Mouse (Mus musculus) liver, postnatal 0 days (tissue): ENCODE data around the gene Dgcr2. TPM values are rescaled to one million over a fixed set of nuclear protein-coding genes. Genes with fewer than 3 reads are reported as not detected.

Experiments used
- ATAC-seq: fragments of 200-750 bp; cut with Nextera tagmentation; 2 replicates; pipeline ENCODE4 v1.8.0; 2017; ENCODE audit warnings: mild to moderate bottlenecking, moderate library complexity
- DNase-seq: peaks from one replicate; pipeline ENCODE4 v3.0.0-alpha.2; 2016
- H3K27ac ChIP-seq: fragments of 300-500 bp; sonication (generic); 2 replicates; pipeline ENCODE4 v1.5.1; 2014; ENCODE audit warnings: antibody characterized with exemption, moderate library complexity, mild to moderate bottlenecking, low read depth
- H3K27me3 ChIP-seq: fragments of 300-500 bp; sonication (generic); 2 replicates; pipeline ENCODE4 v1.6.1; 2014; ENCODE audit warnings: low read length, control low read depth, mixed read lengths; ENCODE audit not compliant: insufficient read depth
- H3K36me3 ChIP-seq: fragments of 300-500 bp; sonication (generic); replicated peaks from 2 replicates; pipeline ENCODE4 v1.6.1; 2014; ENCODE audit warnings: mild to moderate bottlenecking, control low read depth, low read length, moderate library complexity, mixed read lengths; ENCODE audit not compliant: insufficient read depth
- H3K4me1 ChIP-seq: fragments of 300-500 bp; sonication (generic); 2 replicates; pipeline ENCODE4 v1.6.1; 2014; ENCODE audit warnings: antibody characterized with exemption, mild to moderate bottlenecking, control low read depth; ENCODE audit not compliant: insufficient read depth
- H3K4me2 ChIP-seq: fragments of 300-500 bp; sonication (generic); 2 replicates; pipeline ENCODE4 v1.6.1; 2014; ENCODE audit warnings: low read depth, mild to moderate bottlenecking, low read length, moderate library complexity, mixed read lengths
- H3K4me3 ChIP-seq: fragments of 300-500 bp; sonication (generic); 2 replicates; pipeline ENCODE4 v1.5.1; 2014; ENCODE audit warnings: low read depth, low read length
- H3K9ac ChIP-seq: fragments of 300-500 bp; sonication (generic); replicated peaks from 2 replicates; pipeline ENCODE4 v1.6.1; 2014; ENCODE audit warnings: mild to moderate bottlenecking, moderate library complexity
- H3K9me3 ChIP-seq: fragments of 300-500 bp; sonication (generic); 2 replicates; pipeline ENCODE4 v1.6.1; 2016; ENCODE audit warnings: mild to moderate bottlenecking, control low read depth, low read length, mixed read lengths
- CTCF ChIP-seq: sonication (generic); IDR thresholded peaks from 2 replicates; pipeline ENCODE4 v1.5.1; 2016; ENCODE audit warnings: antibody characterized with exemption, low read depth
- EP300 ChIP-seq: IDR thresholded peaks from 2 replicates; pipeline ENCODE4 v1.6.1; 2016; ENCODE audit warnings: antibody characterized with exemption, low read depth, mild to moderate bottlenecking
- WGBS: fragments of 180-500 bp; shearing (Covaris S2); extraction: QIAGEN DNeasy Blood & Tissue Kit; methylation state at CpG from one replicate; pipeline ENCODE4 v1.1.7; 2014; ENCODE audit not compliant: insufficient replicate concordance; 5-methylcytosine and 5-hydroxymethylcytosine counted together
- polyA plus RNA-seq: library from polyadenylated mRNA; unstranded; fragments of >200 nt; fragmentation: Nextera tagmentation; extraction: Ambion mirVana; gene quantifications from 2 replicates; pipeline ENCODE4 v1.2.1, GENCODE M21; 2015

Dgcr2 gene
- polyA plus RNA-seq, 1 experiment from 2014 or later: 18.0 TPM

- no peak for ATAC-seq
- peaks cover 41% of the 10 kb centered on the region for H3K27me3 ChIP-seq
- no peak overlapping the region for H3K27ac ChIP-seq
- H3K4me2 ChIP-seq: no peak overlapping the region
- H3K36me3 ChIP-seq: no peaks in the 10 kb centered on the region
- H3K4me1 ChIP-seq: peaks cover 6% of the 10 kb centered on the region; the same call in 1 of the 2 replicates
- H3K9me3 ChIP-seq: no peaks in the 10 kb centered on the region
- no peak overlapping the region for H3K4me3 ChIP-seq
- H3K9ac ChIP-seq: no peak overlapping the region
- DNase-seq: no peak
- TF ChIP-seq CTCF (no peak), EP300 (no peak)
- WGBS: 77% methylated on average over 3 of the region's 3 CpGs
Measured at GRCm38 (mm10) chr16:17828867-17829266, 69.5 kb downstream of the Dgcr2 start.

DNA sequence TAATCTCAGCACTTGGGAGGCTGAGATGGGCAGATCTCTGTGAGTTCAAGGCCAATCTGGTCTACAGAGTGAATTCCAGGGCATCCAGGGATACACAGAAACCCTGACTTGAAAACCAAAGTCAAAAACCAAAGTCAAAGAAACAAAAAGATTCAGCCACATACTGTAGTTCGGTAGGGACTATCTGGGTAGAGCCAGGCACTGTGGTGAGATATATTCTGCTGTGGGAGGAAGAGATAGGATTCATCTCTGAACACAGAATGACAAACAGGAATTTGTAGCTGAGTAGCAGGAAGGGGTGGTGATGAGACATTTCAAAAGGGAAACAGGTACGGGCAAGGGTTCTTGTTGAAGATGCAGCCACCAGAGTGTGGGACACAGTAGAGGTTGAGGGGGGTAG is 70.1 kb downstream of the Dgcr2 start:
- no peak overlapping the region for H3K27ac ChIP-seq
- DNase-seq: no peak
- no peak overlapping the region for H3K9ac ChIP-seq
- no peaks in the 10 kb centered on the region for H3K9me3 ChIP-seq
- no peak overlapping the region for H3K4me3 ChIP-seq
- ATAC-seq: no peak
- WGBS: 42% methylated on average over 2 of the region's 2 CpGs
- H3K36me3 ChIP-seq: no peaks in the 10 kb centered on the region
- no peak overlapping the region for H3K4me2 ChIP-seq
- peaks cover 41% of the 10 kb centered on the region for H3K27me3 ChIP-seq
- TF ChIP-seq EP300: no peak
- no peak for TF ChIP-seq CTCF
- 0 out of 2 replicates have a peak, but pooled peaks cover 2% of the 10 kb centered on the region for H3K4me1 ChIP-seq

- no peak for TF ChIP-seq CTCF
- TF ChIP-seq EP300: no peak
- no peaks in the 10 kb centered on the region for H3K4me1 ChIP-seq
- H3K9ac ChIP-seq: no peak overlapping the region
- H3K9me3 ChIP-seq: no peaks in the 10 kb centered on the region
- H3K4me3 ChIP-seq: no peak overlapping the region
- H3K36me3 ChIP-seq: no peaks in the 10 kb centered on the region
- no peak overlapping the region for H3K27ac ChIP-seq
- no peak overlapping the region for H3K4me2 ChIP-seq
- no peak for ATAC-seq
- DNase-seq: no peak
- WGBS: 65% methylated on average over 2 of the region's 2 CpGs
- H3K27me3 ChIP-seq: peaks cover 24% of the 10 kb centered on the region
Measured at GRCm38 (mm10) chr16:17826500-17826899, 71.9 kb downstream of the Dgcr2 start.

GRCm38 (mm10) chr16:17816528-17816927 is 81.8 kb downstream of the Dgcr2 start:
- no peak for TF ChIP-seq CTCF
- Histone ChIP-seq H3K4me2 (no peak overlapping the region), H3K36me3 (no peaks in the 10 kb centered on the region), H3K27ac (no peak overlapping the region), H3K9ac (no peak overlapping the region), H3K4me3 (no peak overlapping the region), H3K27me3 (peaks cover 29% of the 10 kb centered on the region; the same call in 1 of the 2 replicates), H3K4me1 (peaks cover 10% of the 10 kb centered on the region), H3K9me3 (no peaks in the 10 kb centered on the region)
- 77% methylated on average over 8 of the region's 8 CpGs for WGBS
- DNase-seq (no peak), ATAC-seq (no peak)

DNA sequence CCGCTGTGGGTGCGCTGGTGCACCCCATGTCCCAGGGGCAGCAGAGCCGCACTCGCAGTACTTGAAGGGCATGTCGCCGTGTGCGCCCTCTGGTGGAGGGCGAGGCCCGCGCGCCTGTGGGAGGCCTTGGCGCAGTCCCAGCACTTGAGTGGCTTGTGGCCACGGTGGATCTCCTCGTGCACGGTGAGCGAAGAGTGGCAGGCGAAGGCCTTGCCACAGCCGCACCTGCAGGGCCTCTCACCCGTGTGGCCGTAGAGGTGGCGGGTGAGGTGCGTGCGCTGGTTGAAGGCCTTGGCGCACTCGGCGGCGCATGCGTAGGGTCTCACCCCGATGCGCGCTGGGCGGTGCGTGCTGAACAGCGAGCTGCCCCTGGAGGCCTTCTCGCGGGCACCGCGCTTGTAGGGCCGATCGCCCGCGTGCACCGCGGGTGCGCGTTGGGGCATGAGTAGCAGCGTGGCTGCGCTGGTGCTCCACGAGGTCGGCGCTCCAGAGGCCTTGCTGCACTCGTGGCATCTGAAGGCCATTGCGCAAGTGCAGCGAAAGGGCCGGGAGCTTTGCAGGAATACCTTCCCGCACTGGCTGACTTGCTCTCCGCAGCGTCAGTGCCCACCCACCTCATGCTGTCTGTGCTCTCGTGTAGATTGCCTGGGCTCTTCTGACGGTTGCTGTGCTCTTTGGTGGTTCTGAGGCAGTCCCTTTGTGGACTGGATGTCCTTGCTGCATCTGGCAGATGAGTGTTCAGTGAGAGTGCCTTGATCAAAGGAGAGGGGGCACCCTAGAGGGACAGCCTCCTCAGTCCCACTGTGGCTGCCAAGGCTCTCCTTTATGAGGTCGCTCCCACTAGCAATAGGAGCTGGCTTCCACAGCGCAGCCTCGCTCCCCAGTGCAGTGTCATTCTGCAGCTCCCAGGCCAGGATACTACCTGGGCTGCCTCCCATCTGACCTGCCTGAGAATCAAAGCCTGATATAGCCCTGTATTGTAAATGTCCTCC is 82.7 kb downstream of the Dgcr2 start:
- Histone ChIP-seq H3K4me1 (peaks cover 10% of the 10 kb centered on the region), H3K27me3 (peaks cover 32% of the 10 kb centered on the region; the same call in 1 of the 2 replicates), H3K4me3 (peak overlapping the region; percentile 27), H3K27ac (no peak overlapping the region), H3K4me2 (peak overlapping the region; percentile 65), H3K36me3 (no peaks in the 10 kb centered on the region), H3K9me3 (no peaks in the 10 kb centered on the region), H3K9ac (no peak overlapping the region; the same call in 1 of the 2 replicates)
- ATAC-seq (peak; percentile 84), DNase-seq (peak; percentile 84)
- TF ChIP-seq CTCF: peak; percentile 94
- no peak for TF ChIP-seq EP300
- 6% methylated on average over 56 of the region's 63 CpGs for WGBS

DNA sequence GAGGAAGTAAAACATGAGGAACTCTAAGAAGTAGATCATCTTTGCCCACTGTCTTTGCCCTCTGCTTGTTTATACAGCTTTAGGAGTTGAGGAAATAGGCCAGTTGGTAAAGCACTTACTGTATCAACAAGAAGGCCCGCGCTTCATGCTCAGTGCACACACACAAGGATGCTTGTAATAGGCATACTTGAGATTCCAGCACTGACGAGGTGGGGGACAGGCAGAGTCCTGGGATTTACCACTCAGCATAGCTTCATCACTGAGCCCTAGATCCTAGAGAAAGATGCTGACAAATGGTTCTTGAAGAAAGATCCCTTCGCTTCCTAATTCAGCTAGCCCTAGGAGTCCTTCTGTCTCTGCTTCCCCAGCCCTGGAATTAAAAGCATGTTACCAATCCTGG is 85.2 kb downstream of the Dgcr2 start:
- no peak for DNase-seq
- Histone ChIP-seq H3K27ac (no peak overlapping the region), H3K4me1 (peaks cover 10% of the 10 kb centered on the region), H3K36me3 (no peaks in the 10 kb centered on the region), H3K27me3 (peaks cover 43% of the 10 kb centered on the region; the same call in 1 of the 2 replicates), H3K9ac (no peak overlapping the region), H3K4me2 (no peak overlapping the region), H3K4me3 (no peak overlapping the region), H3K9me3 (no peaks in the 10 kb centered on the region)
- 51% methylated on average over 4 of the region's 4 CpGs for WGBS
- ATAC-seq: no peak
- no peak for TF ChIP-seq EP300
- TF ChIP-seq CTCF: no peak
